Mouse (Mus musculus) induced T-regulatory cell, adult 2 months (primary cell): ENCODE results near the gene Rint1.
A peak's percentile ranks its signal among the peaks of the same experiment; 100 is the strongest.
"Not testable (repeated sequence)": the region's sequence is repeated elsewhere in the genome, so short reads cannot be mapped to it uniquely, and the experiment has no call there.

Source experiments
- DNase-seq: peaks from one replicate; pipeline ENCODE4 v3.0.0-alpha.2; 2012; ENCODE audit warnings: low read depth

Rint1 gene

DNA sequence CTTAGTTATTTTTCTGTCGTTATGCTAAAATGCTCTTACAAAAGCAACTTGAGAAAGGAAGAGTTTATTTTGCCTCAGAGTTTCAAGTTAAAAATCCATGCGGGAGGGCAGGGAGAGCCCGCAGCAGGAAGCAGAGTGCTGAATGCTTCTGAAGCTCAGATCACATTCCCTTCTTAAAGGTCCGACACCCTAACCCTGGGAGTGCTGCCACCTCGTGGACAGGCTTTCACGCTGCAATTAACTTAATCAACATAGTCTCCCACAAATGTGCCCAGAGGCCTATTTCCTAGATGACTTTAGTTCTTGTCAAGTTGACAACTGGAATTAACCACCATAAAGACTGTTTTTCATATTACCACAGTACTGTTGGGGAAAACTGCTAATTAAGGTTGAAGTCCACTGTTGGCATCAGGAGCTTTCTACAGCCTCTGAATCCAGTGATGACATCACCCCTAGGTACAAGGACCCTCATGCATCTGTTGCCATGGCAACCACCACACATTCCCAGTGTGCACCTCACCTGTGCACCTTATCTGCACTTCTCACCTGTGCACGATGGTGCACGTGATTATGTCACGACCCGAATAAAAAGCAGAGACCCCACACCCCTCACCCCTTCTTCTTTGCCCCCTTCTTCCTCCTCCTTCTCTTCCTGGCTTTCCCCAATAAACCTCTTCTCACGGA, 39.0 kb downstream of the Rint1 start:
- DNase-seq, result peak; percentile 83

DNA sequence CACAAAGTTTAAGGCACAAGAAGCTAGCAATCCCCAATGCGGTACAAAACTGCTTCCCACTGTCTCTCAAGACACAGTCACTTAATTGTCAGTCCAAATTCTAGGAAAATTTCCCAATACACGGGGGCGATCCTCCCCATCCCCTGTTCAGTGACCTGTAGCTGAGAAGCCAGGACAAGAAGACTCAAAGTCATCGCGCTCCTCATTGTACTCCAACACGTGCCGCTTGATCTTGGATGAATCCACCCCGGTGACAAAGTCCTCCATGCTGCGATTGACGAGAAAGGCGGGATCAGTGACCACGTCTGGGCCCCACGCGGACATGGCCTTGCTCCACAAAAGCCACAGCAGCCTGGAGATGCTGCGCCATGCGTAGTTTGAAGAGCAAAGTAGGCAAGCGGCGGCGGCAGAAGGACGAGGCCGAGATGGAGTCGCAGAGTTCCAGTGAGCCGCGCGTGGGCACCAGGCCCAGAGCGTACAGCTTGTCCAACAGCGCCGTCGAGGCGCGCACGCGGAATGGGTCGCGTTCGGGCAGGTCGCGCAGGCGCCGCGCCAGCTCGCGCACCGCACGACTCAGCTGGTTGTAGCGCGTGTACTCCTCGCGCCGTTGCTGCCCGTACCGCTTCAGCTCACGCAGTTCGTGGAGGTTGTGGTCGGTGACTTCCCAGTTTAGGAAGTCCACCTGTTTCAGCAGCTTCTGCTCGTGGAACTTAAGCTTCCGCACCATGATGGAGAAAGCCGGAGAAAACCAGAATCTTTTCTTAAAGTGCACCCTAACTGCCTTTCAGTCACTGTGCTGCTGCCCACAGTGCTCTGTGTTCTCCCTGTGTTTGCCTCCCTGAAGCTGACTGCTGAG, 43.6 kb downstream of the Rint1 start:
- no peak for DNase-seq

DNA sequence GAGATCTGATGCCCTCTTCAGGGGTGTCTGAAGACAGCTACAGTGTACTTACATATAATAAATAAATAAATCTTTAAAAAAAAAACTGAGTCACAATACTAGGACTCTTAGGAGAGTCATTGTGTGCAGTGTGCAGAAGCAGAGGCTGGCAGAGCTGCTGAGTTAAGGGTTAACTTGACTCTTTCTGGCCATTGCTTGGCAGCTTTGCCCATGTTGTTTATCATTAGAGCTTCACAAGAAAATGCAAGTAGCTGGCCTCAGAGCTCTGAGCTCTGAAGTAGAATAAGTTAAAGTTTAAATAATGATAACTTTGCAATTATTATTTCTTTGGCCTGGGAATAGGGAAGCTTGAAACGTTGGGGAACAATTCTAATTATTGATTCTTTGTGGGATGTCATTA, 48.2 kb downstream of the Rint1 start:
- not testable (repeated sequence) for DNase-seq

DNA sequence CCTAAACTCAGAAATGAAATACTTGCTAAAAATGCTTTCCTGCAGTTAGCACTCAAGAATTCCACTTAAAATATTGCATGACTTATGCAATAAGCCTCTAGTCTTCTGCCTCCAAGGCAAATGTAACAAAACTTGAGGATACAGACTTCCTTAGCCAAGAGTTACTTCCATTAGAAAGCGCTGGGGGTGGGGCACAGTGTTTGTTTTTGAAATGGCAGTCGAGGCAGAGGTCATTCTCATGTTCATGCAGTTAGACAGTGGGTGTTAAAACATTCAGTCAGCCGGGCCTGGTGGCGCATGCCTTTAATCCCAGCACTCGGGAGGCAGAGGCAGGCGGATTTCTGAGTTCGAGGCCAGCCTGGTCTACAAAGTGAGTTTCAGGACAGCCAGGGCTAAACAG, 50.6 kb downstream of the Rint1 start:
- DNase-seq, result no peak

DNA sequence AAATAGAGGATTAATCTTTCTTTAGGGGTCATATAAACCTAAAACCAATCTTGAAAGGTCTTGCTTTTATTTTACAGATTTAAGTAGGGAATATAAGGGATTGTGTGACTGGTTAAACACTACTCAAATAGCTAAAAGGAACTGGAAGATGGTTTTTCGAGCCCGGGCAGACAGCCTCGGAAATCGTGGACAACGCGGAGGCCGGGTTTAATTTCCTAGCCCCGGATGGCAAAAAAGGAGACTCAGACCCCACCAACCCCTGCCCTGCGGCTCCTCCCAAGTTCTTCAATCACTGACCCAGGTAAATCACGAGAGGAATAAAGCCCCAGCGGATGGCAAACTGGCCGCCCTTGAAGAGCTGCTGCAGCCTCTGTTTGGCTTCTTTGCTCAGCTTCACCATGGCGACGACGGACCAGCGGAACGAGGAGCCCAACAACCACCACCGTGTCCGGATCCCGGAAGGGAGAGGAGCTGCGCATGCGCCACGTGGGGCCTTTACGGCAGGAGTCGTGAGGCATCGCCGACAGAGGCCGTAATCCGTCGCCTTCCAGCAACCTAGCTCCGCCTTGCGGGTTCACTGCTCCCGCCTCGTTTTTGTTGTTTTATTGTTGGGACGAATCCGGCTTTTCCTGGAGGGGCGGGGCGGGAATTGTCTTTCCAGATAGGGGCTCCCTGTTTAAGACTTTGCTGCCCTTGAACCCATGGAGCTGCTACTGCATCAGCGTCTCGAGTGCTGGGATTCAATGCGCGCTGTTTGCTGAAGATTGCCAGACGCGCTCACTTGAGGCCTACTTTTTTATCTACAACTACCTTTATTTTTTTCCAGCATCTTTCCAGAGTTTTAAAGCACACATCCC, 56.4 kb downstream of the Rint1 start, which contains the start of gene Tomm7:
TSS of gene Tomm7 (minus strand) at position 488 of the 857 bp plus-strand sequence.
- DNase-seq, result peak; percentile 98

DNA sequence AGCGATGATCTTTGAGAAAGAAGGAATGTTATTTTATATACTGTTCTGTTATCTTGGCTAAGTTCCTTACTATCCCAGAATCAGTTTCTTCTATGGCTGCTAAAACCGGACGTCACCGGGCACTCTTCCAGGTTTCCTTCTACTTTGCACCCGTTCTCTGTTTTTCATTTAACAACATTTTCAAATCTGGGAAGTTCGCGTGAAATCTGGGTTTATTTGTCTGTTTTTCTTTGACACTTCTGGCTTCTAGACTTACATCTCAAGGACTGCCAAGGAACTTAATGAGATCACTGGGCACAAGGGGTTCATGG, 57.0 kb downstream of the Rint1 start:
- DNase-seq, result no peak

DNA sequence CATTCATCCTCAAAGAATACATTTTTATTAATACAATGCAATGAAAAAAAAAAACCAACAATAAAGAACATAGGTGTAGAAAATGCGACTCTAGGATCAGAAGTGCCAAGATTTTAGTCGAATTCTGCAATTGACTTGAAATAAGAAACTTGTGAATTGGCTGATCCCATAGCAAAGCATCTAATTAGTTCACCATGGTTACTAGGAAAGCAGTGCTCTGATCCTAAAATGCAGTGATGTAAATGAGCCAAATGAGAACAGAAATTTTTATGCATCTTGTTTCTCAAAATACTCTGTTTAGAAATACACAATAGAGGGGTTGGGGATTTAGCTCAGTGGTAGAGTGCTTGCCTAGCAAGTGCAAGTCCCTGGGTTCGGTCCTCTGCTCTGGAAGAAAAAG, 57.6 kb downstream of the Rint1 start:
- DNase-seq, result no peak

DNA sequence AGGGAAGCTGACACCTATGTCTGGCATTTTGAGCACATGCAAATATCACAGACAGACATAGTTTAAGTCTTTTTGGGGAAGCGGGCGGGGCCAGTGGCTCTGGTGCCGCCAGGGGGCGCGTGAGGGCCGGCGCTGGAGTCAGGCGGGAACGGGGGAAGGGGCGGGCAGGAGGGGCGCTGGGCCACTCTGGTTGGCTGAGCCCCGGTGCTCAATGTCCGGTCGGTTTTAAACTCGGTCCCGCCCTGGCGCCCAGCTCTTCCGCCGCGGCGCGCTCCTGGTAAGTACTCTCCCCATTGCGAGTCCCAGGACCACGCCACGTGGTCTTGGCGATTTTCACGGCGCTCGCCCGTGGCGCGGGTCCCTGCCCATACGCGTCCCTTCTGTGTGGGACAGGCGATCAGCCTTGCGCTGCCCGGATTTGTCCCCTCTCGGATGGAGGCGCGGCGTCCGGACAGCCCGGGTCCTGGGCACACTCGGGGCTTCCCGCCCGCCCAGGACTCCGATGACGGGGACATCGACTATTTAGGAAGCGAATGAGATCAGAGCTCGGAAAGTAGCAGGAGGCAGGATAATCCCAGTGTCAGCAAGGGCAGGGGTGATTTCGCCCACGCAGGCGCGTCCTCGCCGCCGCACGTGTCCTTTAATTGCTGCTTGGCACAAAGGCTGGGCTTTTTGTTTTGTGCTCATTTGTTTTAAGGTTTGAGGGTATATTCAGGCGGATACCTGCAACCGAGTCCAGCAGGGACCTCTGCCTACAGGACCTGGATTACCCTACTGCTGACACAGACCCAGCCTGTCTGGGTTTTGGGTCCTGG, 63.0 kb downstream of the Rint1 start:
- peak; percentile 93 for DNase-seq

DNA sequence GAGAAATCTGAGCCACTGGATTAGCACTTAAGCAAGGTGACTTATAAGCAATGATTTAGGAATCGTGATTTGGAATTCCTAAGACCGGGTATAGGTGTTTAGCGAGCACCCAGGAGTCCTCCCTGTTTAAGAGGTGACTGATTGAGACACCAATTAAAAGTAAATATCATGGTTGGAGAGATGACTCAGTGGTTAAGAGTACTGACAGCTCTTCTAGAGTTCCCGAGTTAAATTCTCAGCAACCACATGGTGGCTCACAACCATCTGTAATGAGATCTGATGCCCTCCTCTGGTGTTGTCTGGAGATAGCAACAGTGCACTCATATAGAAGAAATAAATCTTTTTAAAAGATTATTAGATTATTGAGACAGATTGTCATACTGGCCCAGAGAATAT, 63.6 kb downstream of the Rint1 start:
- peak; percentile 49 for DNase-seq

DNA sequence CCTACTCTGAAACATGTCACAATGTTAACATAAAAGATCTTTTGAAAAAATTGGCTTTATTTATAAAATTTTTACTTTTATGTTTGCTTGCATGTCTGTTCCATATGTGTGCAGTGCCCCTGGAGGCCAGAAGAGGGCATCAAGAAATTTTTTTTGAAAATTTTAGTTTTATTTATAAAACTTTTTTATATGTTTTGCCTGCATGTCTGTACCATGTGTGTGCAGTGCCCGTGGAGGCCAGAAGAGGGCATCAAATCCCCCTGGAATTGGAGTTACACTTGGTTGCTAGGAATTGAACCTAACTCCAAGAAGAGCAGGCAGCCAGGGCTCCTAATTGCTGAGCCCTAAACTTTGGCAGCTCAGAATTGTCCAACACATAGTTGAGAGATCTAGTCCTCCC, 65.4 kb downstream of the Rint1 start:
- DNase-seq, result peak; percentile 56

DNA sequence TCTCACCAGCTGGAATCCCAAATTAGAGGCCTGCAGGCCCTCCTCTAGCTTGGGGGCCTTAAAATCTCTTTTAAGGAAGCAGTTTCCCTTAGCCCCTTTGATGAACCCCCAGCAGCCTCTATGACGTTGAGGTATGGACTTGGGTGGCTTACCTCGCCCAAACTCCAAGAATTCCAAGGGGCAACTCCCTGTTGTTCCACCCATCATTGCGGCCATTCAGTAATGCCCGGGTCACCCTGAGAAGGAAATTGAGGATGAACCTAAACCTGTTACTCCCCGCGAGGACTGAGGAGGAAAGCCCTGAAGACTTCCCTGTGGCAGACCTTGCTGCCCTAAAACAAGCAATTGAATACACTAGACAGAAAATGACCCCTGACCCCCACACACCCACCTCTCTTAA, 68.0 kb downstream of the Rint1 start:
- DNase-seq, result no peak

DNA sequence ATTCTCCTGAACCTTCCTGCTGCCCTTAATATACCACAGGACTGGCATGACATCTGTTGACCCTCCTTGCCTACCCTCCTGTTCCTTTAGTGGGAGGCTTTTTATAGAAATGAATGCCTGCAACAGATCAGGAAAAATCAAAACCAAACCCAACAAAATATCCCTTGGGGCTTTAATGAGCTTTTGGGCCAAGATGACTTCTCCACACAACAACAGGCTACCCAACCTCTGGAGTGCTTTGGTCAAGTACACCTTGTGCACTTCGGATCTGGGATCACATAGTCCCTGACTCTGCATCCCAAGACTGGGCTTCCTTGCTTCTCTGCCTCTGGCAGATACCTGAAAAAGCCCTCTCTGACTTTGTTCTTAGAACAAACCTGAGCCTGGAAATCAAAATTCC, 68.7 kb downstream of the Rint1 start:
- DNase-seq, result no peak

DNA sequence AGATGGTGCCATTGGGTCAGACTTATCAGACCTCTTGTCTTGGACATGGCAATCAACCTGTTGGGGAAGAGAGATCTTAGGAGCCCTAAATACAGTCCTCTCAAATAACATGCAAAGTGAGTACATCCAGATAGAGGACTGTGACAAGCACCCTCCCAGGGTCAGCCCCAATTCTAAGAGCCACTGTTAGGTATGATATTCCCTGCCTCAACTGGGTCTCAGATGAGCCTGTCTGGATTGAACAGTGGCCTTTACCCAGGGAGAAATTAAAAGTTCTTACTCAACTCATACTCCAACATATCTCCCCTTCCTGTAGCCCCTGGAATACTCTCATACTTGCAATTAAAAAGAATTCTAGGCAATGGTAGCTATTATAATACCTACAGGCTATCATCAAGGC, 69.7 kb downstream of the Rint1 start:
- no peak for DNase-seq

DNA sequence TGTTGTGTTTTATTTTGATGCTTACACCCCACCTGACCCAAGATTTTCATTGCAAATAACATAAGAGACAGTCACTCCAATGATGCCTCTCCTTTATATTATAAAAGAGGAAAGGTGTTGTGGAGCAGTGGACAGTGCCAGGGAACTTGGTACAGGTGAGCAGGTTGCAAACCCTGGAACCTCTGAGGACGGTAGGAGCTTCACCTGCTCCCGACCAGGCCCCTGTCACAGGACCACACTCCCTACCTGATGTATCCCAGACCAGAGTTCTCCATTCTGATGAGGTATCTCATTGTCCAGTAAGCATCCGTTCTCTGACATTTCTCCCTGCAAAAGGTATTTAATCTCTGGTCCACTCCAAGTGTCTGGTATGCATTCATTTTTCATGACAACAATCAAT, 70.5 kb downstream of the Rint1 start:
- DNase-seq, result no peak

DNA sequence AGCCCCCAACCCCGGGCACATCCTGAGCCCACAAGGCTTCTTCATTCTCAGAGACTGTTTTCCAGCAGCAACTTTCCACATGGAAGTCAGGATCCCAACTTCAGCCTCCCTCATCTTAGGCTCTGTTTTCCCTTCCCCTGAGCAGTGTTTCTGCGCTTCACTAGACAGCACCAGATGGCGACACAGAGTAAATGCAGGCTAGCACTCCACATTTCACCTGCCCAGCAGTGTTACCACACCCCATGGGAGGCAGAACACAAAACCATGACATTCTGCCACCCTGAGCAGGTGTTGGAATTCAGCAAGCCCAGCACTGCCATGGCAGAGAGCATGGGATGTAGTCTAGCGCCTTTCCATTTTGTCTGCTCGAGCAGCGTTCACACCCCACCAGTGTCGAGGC, 71.1 kb downstream of the Rint1 start:
- no peak for DNase-seq

DNA sequence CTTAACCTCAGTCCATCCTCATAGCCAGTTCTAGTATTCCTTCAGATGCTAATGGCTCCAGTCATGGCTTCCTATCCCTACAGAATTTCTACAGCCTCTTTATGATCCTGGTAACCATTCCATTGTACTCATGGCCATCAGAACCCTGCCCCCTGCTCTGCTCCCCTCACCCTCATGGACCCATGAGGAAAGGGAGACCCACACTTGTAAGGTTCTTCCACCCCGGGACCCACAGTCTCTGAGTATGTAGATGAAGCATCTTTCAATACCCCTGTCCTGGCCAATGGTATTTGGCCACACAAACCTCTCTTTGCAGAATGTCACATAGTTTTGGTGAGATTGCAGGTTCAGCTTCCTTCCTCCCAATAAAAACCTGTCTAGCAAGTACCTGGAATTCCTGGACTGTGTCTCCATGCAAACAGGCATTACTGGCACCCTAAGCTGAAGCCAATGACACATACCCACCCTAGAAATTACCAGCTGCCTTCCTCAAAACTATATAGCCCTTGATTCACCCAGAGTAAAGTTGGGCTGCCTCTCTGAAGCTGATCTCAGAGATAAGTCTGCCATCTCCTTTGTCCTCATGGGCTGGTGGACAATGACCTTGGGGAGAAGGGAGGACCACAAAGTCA, 71.7 kb downstream of the Rint1 start:
- DNase-seq, result no peak

DNA sequence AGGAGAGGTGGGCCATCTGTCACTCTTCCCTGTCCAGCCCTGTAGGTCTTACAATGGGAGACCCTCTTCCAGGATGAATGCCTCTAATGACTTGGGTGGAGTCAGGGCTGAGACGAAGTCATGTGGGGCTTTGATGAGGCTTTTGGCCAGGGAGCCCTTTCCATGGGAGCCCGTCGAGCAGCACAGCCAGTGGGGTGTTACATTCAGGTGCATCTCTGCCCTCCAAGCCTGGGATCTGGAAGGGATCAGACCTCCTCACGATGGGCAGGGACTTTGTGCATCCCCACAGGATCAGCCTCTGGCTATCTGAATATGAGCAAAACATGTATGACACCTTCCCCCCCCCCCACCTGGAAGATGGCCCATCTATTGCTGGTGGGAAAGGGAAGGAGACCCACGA, 72.4 kb downstream of the Rint1 start:
- no peak for DNase-seq

DNA sequence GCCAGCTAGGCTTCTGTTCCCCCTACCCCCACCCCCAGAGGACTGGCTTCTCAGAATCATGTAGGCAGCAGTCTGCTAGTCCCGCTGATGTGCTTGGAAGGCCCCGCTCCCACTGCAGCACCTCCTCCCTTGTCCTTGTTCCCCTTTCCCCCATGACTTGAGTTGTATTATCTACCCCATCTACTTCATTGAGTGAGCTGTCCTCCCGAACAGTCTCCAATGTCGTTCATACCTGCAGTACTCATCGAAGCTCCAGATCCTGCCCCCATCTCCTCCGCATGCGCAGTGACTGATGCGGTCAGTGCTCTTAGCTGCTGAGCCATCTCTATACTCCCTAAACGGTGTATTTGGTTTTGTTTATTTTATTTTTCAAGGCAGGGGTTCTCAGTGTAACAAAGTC, 74.2 kb downstream of the Rint1 start:
- no peak for DNase-seq

DNA sequence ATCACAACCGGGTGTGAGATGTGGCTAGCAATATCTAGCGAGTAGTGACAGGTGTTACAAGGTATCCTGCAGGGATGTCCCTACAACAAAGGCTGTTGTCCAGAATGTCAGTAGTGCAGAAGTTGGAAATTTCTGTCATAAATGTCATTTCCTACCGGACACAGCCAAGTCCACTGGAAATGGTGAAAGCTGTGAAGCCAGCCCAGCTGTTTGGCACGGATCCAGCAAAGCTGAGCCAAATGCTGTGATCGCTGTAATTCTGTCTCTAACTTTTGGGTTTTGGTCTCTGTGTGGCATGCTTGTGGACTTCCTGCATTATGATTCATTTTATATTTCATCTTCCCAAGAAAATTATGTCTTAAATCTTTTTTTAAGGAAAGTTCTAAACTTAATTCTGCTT, 74.8 kb downstream of the Rint1 start:
- DNase-seq, result no peak

DNA sequence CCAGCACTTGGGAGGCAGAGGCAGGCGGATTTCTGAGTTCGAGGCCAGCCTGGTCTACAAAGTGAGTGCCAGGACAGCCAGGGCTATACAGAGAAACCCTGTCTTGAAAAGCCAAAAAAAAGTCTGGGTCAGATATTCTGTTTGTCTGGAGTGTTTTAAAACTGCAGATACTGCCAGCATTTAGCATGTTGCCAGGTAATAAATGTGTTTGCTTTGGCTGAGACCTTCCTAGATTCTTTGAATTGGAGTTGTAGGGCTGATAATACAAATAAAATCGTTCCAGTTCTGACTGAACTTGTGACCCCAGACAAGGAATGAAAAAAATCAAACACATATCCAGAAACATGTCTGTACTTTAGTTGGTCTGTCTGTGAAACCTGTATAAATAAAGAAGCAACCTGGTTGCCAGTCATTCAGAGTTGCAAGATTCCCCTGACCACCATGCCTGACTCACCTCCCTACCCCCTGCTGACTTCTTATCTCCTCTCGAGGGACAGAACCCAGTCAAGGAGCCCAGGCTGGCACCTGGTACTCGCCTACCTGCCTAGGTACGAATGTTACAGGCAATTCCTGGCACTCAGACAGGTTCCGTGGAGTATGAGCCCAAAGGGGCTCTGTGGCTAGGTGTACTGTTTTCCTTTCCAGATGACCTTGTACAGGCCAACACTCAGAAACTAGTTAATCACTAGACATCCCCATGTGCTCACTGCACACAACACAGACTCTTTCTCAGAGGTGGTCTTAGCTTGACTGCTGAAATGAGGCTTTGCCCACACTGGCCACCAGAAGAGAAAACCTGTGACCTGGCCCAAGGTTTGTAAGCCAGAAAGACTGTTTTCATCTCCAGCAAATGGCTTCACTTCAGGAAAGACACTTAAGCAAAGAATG, 75.9 kb downstream of the Rint1 start:
- no peak for DNase-seq
